Mouse (Mus musculus) thymus, postnatal 10 days (tissue): ENCODE measurements around the gene F9.
A peak's percentile ranks its signal among the peaks of the same experiment; 100 is the strongest.
"Not testable (repeated sequence)": the region's sequence is repeated elsewhere in the genome, so short reads cannot be mapped to it uniquely, and the experiment has no call there.

ENCODE experiments used
- DNase-seq, 2 experiments: peaks; one replicate each; pipeline ENCODE4 v3.0.0; 2021; ENCODE audit warnings: low spot score in 2 of 2

F9 gene

DNA sequence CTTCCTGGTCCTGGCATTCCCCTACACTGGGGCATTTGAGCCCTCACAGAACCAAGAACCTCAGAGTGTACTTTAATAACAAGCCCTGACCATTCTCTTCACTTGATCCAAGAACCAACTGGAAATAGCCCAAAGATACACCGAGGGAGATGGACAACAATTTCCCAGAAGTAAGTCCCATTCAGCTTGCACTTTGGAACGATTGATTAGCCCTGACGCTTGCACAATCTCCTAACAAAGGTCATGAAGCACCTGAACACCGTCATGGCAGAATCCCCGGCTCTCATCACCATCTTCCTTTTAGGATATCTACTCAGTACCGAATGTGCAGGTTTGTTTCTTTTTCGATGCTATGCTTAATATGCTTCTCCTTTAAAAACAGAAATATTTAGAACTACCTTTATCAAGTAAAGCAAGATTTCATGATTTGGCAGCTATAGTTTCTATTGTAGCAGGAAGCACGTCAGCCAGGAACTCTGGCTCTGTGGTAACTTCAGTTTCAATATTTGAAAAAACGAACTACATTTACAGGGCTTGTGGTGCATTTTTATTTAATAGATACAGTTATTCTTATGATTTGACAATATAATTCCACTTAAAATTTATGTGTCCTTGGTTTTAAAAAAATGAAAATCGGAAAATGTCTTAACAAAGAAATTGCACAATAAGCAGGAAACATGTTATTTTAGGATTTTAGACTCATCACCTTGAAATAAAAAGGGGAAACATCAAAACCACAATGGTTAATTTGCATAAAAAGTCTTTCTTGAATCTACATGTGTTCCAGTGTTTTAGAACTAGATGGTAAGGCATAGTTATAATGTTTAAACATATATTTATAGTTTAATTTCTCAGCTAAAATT lies at the start of gene F9:
Gene F9, plus strand, starts transcription at position 244 of the 863 bp plus-strand sequence.
- DNase-seq = no peak

DNA sequence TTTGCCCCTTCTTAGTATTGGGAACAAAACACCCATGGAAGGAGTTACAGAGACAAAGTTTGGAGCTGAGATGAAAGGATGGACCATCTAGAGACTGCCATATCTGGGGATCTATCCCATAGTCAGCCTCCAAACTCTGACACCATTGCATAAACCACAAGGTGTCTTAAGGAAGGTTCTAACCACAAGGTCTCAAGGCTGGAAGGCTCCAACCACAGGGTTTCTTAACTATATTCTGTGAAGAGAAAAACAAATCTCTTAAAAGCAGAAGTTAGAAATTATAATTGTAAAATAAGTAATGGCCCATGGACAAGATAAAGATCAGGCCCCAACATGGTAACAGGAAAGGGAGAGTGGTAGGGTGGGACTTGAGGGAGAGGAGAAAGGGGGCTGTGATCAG lies 29.5 kb upstream of the F9 start:
- DNase-seq = not testable (repeated sequence)

DNA sequence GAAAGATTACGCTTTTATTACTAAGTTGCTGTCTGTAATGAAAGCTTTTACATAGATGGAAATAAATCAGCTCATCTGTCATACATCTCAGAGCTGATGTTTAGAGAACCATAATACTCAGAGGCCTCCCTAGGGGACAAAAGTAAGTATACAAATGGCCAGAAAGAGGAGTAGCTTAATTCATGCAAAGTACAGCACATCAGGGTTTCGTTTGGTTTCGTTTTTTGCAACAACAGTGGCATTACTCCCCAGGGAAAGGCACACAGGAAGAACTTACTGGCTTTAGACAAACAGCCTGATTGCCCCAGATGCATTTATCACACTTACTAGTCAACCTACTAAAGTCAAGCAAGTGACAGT lies 800 bp downstream of the F9 start:
- DNase-seq = no peak

DNA sequence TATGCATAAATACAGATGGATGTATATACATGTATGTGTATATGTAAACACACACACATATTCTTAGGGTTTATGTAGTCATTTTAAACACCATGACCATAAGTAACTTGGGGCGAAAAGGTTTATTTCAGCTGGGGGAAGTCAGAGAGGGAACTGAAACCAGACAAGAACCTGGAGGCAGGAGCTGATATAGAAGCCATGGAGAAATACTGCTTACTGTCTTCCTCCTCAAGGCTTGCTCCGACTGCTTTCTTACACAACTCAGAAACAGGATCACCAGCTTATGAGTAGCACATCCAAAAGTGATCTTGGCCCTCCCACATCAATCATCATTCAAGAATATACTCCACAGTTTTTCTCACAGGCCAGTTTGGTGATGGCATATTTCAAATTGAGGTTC lies 2.2 kb downstream of the F9 start:
- no peak for DNase-seq

DNA sequence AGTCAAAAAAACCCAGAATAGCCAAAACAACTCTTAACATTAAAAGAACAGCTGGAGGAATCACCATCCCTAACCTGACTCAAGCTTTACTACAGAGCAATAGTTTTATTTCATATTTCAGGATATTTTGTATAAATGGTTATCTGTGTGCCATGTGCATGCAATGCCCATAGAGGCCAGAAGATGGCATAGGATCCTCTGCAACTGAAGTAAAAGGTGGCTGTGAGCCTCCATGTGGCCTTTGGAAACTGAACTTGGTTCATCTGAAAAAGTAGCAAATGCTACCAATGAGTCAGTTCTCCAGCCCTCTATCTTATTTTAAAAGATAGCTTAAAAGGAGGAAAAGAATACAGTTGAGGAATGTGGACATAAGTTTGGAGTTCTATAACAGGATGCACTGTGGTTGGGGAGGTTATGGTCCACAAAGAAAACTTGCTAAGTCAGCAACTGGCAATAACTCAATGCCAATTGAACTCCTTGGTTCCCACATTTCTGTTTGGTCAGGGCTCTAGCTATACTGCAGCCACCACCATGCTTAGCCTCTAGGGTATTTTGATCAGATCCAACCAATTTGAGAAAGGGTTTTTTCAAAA lies 13.9 kb downstream of the F9 start:
- DNase-seq = peak in 1 of 2 experiments; percentile 12

DNA sequence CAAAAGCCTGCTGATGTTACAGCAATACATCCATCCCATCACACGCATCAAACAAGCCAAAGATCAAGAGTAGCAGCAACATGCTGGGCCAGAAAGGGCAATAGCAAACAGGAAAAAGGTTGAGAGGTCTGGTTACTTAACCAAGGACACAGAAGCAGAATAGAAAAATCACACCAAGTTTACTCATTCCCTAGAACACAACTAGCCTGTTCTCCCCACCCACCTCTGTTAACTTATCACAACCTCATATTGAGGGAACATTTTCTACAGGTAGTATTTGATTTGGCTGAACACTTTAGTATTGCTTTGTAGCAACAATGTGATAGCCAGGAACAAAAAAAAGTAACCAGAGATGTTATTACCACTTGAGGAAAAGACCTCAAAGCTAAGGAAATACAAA lies 15.3 kb downstream of the F9 start:
- DNase-seq = no peak

DNA sequence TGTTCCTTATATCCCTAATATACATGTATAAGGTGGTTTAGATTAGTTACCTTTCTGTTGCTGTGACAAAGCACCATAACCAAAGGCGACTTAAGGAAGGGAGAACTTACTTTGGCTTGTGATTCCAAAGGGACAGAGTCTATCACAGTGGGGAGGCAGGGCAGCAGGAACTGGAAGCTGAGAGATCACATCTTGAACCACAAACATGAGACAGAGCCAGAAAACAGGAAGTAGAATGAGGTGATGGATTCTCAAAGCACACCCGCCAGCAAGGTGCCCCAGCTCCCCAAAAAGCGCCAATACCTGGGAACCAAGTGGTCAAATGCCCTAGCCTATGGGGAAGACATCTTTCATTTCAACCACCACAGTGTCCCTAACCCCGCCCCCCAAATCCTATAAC lies 21.7 kb downstream of the F9 start:
- DNase-seq = no peak

DNA sequence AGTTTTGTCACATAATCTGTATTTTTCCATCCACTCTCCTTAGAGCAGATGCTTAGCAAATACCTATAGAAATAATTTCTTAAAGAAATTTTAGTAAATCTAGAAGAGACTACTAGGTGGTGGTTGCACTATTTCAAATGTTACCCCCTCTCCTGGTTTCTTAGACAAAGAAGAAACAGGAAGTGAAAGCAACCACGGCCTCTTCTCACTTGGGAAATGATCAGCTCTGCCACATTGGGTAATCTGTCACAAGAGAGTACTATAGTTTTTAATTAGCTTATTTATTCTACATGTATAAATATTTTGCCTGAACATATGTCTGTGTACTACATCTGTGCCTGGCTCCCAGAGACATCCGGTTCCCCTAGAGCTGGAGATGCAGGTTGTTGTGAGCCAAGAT lies 22.3 kb downstream of the F9 start:
- DNase-seq = no peak

DNA sequence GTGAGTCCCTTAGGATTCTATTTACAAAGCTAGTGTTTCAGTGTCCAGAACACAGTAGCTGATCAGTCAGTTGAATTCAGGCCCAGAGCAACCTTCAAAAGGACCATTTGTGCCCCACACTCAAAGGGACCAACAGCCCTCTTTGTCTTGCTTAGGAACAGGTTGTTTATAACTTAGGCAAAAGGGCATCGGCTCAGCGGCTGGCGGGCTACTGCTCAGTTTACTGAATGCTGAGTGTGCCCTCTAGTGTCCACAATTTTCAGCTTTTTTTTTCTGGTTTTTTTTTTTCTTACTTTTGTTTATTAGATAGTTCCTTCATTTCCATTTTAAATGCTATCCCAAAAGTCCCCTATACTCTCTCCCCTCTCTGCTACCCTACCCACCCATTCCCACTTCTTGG lies 27.4 kb downstream of the F9 start:
- DNase-seq = peak in 1 of 2 experiments; percentile 3

DNA sequence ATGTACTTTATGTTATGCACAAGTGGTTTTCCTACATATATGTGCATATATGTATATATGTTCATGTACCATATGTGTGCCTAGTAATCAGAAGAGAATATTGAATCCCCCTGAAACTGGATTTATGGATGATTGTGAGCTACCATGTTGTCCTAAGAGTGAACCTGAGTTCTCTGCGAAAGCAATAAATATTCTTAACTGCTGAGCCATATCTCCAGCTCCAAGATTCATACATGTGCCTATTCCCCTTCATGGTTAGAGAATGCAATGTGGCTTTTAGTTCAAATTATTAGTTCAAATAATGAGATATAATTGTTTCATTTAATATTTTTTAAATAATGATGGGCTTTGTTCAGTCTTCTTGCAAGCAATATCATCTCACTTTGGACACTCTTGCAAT lies 55.5 kb downstream of the F9 start:
- no peak for DNase-seq

DNA sequence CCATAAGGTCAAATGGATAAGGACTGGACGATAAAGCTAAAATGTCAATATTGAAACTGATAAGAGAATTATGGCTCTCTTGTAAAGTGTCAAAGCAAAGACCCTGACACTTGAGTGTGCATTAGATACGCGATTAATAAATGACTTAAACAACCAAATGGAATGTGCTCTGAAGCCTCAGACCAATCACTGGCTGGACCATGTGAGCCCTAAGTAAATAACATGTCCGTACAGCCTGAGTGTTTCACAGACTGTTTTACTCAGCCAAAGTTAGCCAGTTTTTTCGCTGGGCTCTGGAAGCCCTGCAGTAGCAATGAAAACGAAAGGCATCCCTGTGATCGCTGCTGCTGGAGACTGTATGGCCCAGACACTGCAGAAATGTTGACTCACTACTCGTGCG lies 55.9 kb downstream of the F9 start:
- DNase-seq = no peak

DNA sequence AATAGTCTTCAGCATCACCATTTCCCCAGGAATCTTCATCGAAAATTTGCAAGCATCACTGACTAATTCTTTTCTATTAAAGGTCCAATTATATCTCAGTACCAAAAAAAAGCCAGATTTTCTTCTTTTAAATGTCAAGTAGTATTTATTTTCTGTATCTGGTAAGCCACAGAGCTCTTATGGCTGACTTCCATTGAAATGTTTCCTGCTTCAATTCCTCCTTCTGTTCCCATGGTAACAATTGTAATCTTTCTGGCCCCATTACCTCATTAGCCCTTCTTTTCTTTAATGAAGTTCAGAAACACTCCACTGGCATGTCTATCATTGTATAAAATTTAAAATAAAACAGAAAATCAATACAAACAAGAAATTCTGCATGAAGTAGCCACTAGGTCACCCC lies 76.1 kb downstream of the F9 start:
- no peak for DNase-seq
